Mouse (Mus musculus): ENCODE results near the gene Mob3b.

DNA sequence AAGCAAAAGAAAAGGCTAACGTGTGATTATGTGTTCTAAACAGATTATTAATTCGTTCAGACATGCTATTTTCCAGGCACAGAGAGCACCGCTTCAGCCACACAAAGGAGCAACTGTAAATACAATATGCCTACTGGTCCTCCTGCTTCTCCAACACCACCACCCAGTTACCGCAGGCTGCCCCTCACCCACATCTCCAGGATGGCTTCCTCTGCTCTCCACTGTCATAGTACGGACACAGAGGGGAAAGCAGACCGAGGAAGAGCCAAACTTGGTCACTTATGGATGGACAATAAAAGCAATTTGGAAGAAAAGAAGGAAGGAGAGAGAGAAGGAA lies 163.7 kb downstream of the Mob3b start:
- TF ChIP-seq CTCF (IDR thresholded peaks at IDR 0.05; ENCODE audit: extremely low read depth, insufficient read depth, insufficient read length, insufficient replicate concordance), result no peak
- no peak for TF ChIP-seq POLR2A (IDR thresholded peaks at IDR 0.05; ENCODE audit: low read depth, low read length)

All from spleen, adult 2 months (tissue).